Mouse (Mus musculus): ENCODE measurements around the gene Ccdc17.

Ccdc17 gene

DNA sequence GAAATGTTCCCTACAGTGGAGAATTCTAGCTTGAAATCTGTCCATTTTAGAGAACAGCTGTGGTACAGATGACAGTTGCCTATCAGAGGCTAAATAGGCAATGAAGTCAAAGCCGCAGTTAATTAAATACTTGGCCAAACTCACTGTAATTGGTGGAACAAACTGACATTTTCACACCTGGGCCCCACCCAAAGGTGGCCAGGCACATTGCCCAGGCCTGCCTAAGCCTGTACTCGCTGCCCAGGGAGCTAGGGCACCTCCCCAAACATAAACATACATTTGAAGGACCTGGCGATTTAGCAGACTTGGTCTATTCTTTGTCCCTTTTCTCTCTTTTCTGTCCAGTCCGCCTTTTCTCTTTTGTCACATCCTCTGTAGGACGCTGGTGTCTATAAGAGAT, at the start of gene Ccdc17:
Ccdc17 (plus strand) TSS at position 276 of the 400 bp plus-strand sequence.
- no peak for DNase-seq (ENCODE audit: low spot score in 2 of 2)

DNA sequence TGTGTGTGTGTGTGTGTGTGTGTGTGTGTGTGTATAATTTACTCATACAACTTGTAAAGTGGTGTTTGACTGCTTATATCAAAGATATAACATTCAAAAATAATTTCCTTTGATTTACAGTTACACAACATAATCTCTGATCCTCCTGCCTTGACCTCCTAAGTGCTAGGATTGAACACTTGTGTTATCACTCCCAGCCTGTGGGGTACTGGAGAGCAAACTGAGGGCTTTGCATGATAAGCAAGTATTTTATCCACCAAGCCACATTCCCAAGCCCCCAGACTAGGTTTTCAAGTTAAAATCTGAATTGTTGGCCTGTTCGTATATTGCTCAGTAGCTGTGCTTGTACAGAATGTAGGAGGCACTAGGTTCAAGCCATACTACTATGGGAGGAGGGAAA, 46.0 kb upstream of the Ccdc17 start:
- no peak for DNase-seq (ENCODE audit: low spot score in 2 of 2)

DNA sequence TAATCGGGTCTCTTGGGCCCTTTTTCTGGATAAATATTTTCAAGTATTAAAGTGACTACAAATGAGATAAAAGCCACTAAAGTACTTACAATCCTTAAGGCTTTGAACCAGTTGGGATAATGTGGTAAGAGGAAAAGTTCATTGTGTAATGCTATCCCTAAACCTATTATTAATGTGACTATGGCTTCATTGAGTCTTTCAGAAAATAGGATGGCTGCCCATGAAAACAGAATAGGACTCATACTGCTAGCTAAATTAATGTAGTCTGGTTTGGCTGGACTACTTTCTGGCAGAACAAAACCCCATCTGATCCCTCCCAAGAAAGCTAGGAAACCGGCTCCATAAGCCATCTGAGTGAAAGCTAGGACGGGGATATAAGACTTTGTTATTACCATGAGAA, 43.4 kb upstream of the Ccdc17 start:
- no peak for DNase-seq (ENCODE audit: low spot score in 2 of 2)

DNA sequence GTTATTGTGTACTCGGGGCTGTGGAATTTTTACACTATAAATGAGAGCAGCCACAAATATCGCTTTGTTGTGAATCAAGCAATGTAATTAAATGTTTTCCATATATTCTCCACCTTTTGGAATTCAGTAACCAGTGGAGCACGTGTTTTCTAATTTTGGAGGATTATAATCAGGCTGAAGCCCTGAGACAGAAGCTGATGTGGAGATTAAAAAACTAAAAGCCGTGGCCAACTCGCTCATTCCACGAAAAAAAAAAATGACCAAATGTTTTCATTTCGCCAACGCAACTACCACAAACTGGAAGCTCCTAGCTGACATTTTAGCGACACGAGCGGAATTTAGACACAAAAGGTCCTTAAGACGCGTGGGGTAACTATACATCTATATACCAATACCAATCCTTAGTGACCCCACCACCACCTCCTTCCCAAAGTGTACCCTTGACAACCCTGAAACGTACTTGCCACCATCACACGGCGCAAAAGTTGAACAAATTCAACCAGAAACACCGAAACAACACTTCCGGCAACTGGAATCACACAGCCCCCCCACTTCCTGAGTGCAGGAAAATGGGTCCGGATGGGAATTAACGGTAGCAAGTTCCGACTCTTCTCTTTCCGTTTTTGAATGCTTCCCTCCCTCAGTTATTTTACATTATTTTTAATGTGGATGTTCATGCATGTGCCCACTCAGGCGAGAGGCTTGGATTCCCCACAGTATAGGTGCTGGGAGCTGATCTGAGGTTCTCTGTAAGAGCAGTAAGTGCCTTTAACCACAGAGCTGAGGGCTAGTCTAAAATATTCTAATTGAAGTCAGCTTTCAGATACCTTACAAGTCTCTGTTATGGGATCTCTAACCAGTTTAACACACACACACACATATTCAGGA, 40.8 kb upstream of the Ccdc17 start, which contains the start of gene Tmem69:
Tmem69 (minus strand) TSS at position 524 of the 888 bp plus-strand sequence.
- DNase-seq (ENCODE audit: low spot score in 2 of 2) = peak; percentile 64 to 70

DNA sequence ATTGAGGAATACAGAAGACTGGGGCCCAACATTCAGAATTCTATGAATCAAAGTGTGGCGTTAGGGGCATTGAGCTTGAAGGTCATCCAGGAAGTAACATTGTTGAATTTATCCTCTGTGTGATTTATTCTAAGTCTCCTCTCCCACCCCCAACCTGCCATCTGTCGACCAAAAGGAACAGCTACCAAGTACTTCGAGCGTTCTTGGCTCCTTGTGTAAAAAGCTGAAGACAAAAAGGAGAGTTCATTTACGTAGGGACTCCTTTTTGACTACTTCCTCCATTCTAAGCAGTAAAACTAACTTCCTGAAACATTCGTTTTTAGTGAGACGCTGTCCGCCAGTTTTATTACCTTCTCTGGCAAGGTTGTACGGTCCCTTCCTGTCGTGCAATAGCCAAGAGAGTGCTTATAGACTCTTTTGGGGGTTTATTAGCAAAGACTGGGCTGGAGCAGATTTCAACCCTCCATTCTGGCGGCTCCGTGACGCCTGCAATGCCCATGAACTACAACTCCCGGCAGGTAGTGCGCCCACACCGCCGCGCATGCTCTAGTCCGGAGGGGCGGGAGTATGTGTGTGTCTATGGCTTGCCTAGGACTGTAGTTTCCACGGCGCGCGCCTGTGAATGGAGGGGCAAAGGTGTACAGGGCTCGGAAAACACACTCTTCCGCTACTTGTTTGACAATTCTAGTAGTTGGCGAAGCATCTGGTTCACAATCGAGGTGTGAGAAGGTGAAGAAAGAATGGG, 39.7 kb upstream of the Ccdc17 start:
- peak; percentile 91 to 93 for DNase-seq (ENCODE audit: low spot score in 2 of 2)

DNA sequence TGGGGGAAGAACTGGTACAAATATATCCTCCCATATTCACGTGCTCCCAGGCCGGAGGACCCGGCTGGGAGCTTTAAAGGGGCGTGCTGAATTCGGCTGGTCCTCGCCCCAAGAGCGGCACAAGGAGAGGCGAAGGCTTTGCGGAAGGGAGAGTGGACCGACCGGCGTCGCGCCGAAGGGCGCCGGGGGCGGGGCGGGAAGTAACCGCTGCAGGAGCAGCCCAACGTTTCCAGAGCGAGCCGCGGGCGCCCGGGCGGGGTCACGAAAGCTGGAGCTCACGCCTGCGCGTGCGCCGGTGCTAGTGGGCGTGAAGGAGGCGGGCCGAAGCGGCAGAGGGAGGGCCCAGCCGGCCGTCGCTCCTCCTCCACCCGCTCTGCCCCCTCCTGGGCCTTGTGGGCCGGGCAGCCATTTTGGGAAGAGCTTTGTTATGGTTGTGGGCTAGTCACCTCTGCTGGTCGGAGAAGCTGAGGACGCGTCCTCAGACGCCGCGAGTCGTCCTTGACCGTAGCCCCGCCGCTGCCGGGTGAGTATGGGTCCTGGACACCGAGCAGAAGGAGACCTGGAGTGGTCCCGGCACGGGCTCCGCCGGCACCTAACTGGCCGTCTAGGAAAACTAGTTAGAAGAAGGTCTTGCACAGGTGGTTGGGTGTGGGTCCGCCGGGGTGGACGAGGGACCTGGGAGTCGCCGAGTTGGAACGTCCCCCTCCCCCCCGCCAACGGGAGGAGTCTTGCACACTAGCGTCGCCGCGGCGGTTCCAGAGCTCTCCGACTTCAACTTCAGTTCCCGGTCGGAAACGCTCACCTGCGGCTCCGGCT, 38.9 kb upstream of the Ccdc17 start, which contains the start of gene Gpbp1l1:
Gpbp1l1 (plus strand) TSS at position 353 of the 816 bp plus-strand sequence.
- DNase-seq (ENCODE audit: low spot score in 2 of 2) = peak; percentile 97

DNA sequence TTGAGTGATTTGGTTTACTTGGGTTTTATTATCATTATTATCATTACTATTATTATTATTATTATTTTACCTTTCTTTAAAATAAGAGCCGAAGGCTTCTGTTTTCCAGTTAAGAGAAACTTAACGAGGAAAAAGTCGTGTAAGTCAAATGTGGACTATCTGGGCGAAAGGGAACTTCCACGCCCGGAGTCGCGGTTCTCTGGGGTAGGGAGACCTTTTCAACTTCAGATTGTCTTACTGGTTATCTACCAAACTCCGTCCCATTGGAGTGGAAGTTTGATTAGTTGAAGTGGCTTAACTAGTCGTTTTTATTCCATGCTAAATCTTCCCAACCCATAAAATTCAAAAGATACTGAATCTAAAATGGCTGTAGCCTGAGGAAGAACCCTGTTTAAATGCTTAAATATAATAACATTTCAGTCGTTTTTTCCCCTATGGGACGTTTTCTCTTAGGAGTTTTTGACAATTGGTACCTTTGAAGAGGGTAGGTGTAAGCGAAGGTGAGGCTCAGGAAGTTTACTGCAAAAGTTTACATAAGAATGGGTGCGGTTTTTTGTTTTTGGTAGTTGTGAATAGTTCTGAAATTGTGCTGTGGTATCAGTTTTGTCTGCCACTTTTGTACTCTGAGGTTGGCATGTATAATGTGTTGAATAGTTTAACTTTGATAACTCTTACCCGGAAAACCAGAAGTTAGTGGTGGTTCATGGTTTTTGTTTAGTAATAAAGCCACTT, 38.1 kb upstream of the Ccdc17 start:
- no peak for DNase-seq (ENCODE audit: low spot score in 2 of 2)

DNA sequence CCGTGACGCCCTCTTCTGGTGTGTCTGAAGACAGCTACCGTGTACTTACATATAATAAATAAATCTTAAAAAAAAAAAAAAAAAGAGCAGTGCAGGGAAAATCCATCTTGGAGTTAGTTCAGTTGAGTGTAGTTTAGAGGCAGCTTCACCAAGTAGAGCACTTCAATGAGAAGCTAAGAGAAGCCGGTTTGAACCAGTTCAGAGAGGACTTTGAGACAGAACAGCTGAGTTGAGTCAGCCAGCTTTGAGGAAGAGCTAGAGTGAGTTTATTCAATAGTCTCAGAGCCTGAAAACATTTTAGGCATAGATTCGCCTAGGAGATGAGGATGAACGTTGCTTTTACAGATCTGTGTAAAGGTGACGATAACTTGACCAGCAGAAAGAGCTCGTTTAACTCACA, 661 bp upstream of the Ccdc17 start:
- no peak for DNase-seq (ENCODE audit: low spot score in 2 of 2)

DNA sequence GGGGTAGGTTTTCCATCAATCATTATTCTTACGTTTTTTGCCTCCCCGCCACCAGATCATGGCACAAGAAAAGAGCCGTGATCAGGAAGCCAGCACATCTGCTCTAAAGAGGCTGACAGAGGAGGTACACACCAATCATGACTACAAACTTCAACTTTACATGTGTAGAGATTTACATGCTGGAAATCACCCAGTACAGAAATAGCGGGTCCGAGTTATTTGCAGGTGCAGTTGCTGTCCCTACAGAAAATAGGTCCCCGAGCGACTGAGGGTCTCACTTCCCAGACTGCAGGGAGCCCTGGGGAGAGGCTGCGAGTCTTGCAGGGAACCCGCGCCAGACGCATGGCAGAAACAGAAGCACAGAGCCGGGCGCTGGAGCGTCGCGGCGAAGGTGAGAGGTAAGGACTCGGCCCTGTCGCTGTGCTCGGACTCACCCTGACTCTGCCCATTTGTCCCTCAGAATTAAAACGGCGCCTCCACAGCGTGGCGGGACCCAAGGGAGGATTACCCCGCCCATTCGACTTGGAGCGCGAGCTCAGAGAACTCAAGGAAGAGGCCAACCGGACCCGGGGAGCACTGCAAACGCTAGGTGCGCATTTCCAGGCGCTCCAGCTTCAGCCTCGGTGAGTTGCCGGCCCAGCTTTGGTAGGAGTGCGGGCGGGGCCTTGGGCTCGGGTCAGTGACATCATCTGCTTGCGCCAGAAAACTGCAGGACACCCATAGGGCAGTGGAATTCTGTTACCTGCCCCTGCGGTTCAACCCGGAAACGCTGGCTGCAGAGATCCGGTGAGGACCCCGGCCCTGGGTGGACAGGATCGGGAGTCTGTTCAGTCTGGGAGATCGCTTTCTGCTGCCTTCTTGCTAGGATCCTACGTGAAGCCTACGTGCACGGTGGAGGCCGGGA, 776 bp downstream of the Ccdc17 start:
- DNase-seq (ENCODE audit: low spot score in 2 of 2) = peak; percentile 89 to 91

DNA sequence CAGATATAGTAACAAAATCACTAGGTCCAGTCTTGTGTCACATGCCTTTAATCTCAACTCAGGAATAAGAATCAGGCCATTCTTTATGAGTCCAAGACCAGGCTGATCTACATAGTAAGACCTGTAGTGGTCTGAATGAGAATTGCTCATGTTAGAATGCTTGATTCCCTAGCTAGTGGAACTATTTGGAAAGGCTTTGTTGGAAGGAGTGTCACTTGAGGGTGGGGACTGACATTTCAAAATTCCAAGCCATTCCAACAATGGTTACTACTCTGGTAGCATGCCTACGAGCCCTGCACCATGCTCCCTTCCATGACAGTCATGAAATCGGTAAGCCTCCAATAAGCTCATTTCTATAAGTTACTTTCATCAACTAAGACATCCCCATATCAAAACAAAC, 16.2 kb downstream of the Ccdc17 start:
- DNase-seq (ENCODE audit: low spot score in 2 of 2) = no peak

DNA sequence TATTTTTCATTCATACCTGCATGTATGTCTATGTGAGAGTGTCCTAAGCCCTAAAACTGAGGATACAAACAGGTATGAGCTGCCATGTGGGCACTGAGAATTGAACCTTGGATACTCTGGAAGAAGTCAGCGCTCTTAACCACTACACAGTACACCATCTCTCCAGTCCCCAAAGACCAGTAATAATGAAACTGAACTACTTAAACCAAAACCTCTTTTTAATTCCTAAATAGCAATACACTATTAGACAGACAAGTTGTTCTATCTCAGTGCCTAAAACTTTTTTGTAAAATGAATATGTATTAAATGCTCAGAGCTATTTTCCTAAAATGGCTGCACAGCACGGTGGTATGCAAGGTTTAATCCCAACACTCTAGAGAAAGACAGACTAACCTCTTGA, 18.8 kb downstream of the Ccdc17 start:
- no peak for DNase-seq (ENCODE audit: low spot score in 2 of 2)

DNA sequence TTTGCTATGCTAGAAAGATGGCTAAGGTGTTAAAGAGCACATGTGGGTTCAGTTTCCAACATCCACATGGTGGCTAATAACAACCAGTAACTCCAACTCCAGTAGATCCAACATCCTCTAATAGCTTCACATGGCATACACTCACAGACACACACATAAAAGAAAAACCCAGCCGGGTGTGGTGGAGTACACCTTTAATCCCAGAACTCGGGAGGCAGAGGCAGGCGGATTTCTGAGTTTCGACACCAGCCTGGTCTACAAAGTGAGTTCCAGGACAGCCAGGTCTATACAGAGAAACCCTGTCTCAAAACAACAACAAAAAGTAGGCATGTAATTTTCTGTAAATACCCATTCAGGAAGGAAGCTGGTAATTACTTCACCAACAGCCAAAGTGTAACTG, 28.4 kb downstream of the Ccdc17 start:
- no peak for DNase-seq (ENCODE audit: low spot score in 2 of 2)

DNA sequence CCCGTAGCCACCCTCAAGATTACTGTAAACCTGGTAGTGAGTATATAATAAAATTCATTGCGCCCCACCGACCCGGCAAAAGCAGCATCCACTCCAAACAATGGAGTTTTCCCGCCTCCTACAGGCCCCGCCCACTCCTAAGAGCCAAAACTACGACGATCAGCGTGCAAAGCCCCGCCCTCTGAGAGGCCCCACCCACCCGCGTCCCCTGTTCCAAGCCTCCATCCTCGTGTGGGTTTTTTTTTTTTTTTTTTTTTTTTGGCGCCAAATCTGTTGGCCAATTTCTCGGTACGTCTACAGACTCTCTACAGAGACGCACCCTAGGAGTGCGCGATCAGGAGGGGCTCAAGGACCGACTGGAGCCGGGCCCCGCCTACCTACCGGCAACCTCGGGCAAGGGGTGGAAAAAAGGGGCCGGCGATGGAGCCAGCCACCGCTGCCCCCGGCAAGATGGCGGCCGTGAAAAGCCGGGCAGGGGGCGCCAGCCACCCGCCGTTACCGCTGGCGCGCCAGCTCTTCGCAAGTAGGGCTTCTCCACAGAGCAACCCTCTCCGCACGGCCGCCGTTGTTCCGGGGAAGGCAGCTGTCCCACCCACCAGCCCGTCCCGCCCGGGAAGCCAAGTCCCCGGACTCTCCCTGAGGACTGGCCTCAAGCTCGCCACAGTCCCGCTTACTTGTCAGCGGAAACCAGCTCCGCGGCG, 30.4 kb downstream of the Ccdc17 start:
- DNase-seq (ENCODE audit: low spot score in 2 of 2) = peak; percentile 31 to 35

DNA sequence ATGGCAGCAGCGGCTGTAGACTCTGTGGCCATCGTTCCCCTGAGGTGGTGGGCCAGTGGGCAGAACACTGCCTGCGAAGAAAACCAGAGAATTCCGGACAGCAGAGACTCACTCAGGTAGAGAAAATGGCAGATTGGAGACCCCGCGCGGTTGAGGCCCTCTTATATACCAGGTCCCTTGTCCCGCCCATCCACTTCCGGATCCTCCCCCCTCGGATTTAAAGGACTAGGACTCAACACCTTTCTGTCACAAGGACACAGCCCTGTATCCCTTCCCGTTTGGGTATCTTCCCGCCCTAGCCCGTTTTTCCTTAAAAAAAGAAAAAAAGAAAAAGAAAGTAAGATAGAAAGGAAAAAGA, 30.9 kb downstream of the Ccdc17 start:
- DNase-seq (ENCODE audit: low spot score in 2 of 2) = peak; percentile 78 to 81

DNA sequence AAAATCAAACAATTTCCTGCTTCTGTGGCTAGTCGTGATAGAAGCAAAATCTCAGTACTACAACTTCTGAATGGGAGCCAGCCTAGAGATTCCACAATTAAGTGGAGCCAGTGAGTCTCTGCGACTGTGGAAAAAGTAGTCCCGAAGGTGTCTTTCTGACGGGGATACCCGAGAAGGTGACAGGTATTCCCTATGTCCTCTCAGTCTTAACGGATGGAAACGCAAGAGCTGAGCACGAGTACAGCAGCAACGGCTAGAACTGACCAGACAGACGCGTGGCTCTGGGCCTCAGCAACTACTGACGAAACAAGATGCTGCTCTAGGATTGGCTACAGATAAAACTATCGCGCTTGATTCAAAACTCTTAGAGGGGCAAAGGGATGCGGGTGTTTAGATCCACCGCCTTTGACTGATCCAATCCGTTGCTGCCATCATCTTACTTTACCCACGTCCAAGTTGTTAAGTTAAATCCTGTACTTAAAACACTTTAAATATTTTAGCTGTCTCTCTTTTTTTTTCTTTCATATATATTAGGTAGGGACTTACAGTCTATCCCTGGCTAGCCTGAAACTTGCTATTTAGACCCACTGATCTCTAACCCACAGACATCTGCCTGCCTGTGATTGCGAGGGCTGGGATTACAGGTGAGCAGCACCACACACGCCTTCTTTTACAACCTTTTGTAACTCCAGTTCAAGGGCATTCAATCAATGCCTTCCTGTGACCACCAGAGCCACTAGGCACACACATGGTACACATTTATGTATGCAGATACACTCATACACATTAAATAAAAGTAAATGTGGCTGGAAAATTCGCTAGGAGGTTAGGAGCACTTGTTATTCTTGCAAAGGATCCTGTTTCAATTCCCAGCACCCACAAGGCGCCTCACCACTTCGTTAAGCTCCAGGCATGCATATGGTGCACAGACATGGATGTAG, 31.5 kb downstream of the Ccdc17 start, which contains the start of gene Nasp:
Nasp (minus strand) TSS at position 220 of the 941 bp plus-strand sequence.
- DNase-seq (ENCODE audit: low spot score in 2 of 2) = peak; percentile 76 to 86

DNA sequence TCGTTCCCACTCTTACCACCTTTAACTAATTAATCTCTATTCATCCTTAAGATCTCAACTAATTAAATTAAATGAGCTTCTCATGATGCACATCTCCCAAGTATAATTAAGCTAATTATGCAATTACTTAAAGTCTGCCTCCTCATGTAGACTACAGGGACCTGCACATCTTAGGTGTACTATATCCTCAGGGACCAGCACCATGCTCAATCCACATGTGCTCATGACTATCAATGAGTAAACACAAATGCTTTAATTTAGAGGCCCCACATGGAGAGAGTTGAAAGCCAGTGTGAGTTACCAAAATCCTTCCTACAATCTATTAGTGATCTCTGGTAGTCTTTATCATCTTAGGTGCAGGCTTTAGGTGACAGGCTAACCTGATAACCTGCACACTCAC, 38.7 kb downstream of the Ccdc17 start:
- DNase-seq (ENCODE audit: low spot score in 2 of 2) = no peak

DNA sequence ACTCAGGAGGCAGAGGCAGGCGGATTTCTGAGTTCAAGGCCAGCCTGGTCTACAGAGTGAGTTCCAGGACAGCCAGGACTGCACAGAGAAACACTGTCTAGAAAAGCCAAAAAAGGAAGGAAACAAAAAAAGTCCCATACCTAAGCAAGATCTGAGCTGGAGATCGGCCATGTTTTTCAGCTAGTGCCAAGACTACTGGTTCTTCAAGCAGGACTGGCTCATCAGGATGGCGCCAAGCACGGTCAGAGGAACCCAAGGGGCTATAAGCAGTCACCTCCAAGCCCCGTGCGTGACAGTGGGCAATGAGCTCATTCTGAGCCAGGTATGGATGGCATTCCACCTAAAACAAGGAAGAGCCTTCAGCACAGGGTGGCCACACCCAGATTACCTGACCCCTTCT, 42.4 kb downstream of the Ccdc17 start:
- no peak for DNase-seq (ENCODE audit: low spot score in 2 of 2)

DNA sequence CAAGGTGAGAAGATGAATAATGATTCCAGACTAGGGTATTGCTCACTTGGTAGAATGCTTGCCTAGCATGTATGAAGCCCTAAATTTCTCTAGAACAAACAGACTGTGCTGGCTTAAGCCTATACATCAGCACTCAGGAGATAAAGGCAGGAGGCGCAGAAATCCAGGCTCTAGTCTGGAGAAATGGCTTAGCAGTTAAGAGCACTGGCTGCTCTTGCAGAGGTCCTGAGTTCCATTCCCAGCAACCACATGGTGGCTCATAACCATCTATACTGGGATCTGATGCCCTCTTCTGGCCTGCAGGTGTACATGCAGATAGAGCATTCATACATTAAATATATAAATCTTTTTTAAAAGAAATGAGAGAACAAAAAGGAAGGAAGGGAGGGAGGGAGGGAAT, 45.6 kb downstream of the Ccdc17 start:
- no peak for DNase-seq (ENCODE audit: low spot score in 2 of 2)

Data from right cerebral cortex, postnatal 36 days (tissue).